Mouse (Mus musculus) C2C12 (cell line): Measurements from ENCODE around the gene Tvp23a. TPM values are rescaled to one million over a fixed set of nuclear protein-coding genes. Genes with fewer than 3 reads are reported as not detected.

Source experiments
- H3K27me3 ChIP-seq: one replicate; pipeline ENCODE4 v1.6.1; 2011; ENCODE audit not compliant: control insufficient read depth, insufficient read depth, insufficient read length
- H3K36me3 ChIP-seq: one replicate; pipeline ENCODE4 v1.6.1; 2011; ENCODE audit not compliant: control insufficient read depth, insufficient read depth
- H3K4me3 ChIP-seq: one replicate; pipeline ENCODE4 v1.5.1; 2011; ENCODE audit warnings: mild to moderate bottlenecking, control low read depth; ENCODE audit not compliant: poor library complexity, insufficient read depth, severe bottlenecking
- H3K79me2 ChIP-seq: one replicate; pipeline ENCODE4 v1.6.1; 2011; ENCODE audit not compliant: control insufficient read depth, insufficient read depth
- H3K79me3 ChIP-seq: one replicate; pipeline ENCODE4 v1.6.1; 2011; ENCODE audit warnings: low read depth, control low read depth
- H3ac ChIP-seq: one replicate; pipeline ENCODE3; 2011; ENCODE audit warnings: low read depth; ENCODE audit not compliant: control insufficient read depth, insufficient read length
- CEBPB ChIP-seq: IDR thresholded peaks from one replicate; pipeline ENCODE4 v1.6.1; 2011; ENCODE audit warnings: low read depth, mild to moderate bottlenecking, control low read depth, moderate library complexity
- CTCF ChIP-seq: IDR thresholded peaks from one replicate; pipeline ENCODE4 v1.5.1; 2011; ENCODE audit not compliant: control insufficient read depth, insufficient read depth, insufficient read length
- FOSL1 ChIP-seq: IDR thresholded peaks from one replicate; pipeline ENCODE4 v1.8.0; 2011; ENCODE audit warnings: mild to moderate bottlenecking, low read length; ENCODE audit not compliant: poor library complexity, insufficient read depth, severe bottlenecking
- MAX ChIP-seq: IDR thresholded peaks from one replicate; pipeline ENCODE4 v1.6.1; 2011; ENCODE audit warnings: mild to moderate bottlenecking, control low read depth
- MYOD1 ChIP-seq: IDR thresholded peaks from one replicate; pipeline ENCODE4 v1.6.1; 2011; ENCODE audit warnings: low read depth; ENCODE audit not compliant: control insufficient read depth, insufficient read length
- MYOG ChIP-seq: IDR thresholded peaks from one replicate; pipeline ENCODE4 v1.6.1; 2011; ENCODE audit not compliant: control insufficient read depth, insufficient read length; ENCODE audit errors: extremely low read depth
- USF1 ChIP-seq: IDR thresholded peaks from one replicate; pipeline ENCODE4 v1.6.1; 2011; ENCODE audit warnings: low read depth, mild to moderate bottlenecking, control low read depth, moderate library complexity
- polyA plus RNA-seq: library from polyadenylated mRNA; unstranded; fragments of >200 nt; fragmentation: generic; extraction: Trizol; gene quantifications from one replicate; pipeline ENCODE4 v1.2.1, GENCODE M21; 2012; ENCODE audit warnings: missing spikeins

The Tvp23a gene
- polyA plus RNA-seq, 1 experiment = 2.9 TPM

GRCm38 (mm10) chr16:10399160-10399559, 48.0 kb downstream of the Tvp23a start:
- Histone ChIP-seq H3K79me3 (no peaks in the 10 kb centered on the region), H3K36me3 (no peaks in the 10 kb centered on the region), H3K27me3 (peaks cover 9% of the 10 kb centered on the region), H3K4me3 (no peak overlapping the region), H3ac (no peak overlapping the region), H3K79me2 (no peaks in the 10 kb centered on the region)
- peak; percentile 77 for TF ChIP-seq CTCF
- TF ChIP-seq MAX = no peak
- no peak for TF ChIP-seq CEBPB

- Histone ChIP-seq H3K36me3 (no peaks in the 10 kb centered on the region), H3ac (no peak overlapping the region), H3K79me2 (no peaks in the 10 kb centered on the region), H3K4me3 (no peak overlapping the region), H3K79me3 (no peaks in the 10 kb centered on the region), H3K27me3 (peaks cover 9% of the 10 kb centered on the region)
- TF ChIP-seq CTCF (no peak), CEBPB (no peak)
These were observed 48.4 kb downstream of the Tvp23a start for GRCm38 (mm10) chr16:10398755-10399154.

- H3K4me3 ChIP-seq = no peak within 1 kb of the TSS
- no peaks in the 10 kb centered on the region for H3K36me3 ChIP-seq
- no peaks in the 10 kb centered on the region for H3K79me3 ChIP-seq
- no peak within 1 kb of the TSS for H3ac ChIP-seq
- no peaks in the 10 kb centered on the region for H3K79me2 ChIP-seq
- TF ChIP-seq CTCF (peak; percentile 6), USF1 (no peak)
- peaks cover 17% of the 10 kb centered on the region for H3K27me3 ChIP-seq
These were observed 52.2 kb downstream of the Tvp23a start, which contains the start of gene Tekt5 for GRCm38 (mm10) chr16:10394699-10395540. Gene Tekt5 (minus strand): TSS chr16:10395490.

GRCm38 (mm10) chr16:10392587-10392986, 54.6 kb downstream of the Tvp23a start:
- H3K79me3 ChIP-seq = no peaks in the 10 kb centered on the region
- H3K36me3 ChIP-seq = no peaks in the 10 kb centered on the region
- H3ac ChIP-seq = no peak overlapping the region
- peaks cover 17% of the 10 kb centered on the region for H3K27me3 ChIP-seq
- H3K4me3 ChIP-seq = no peak overlapping the region
- no peaks in the 10 kb centered on the region for H3K79me2 ChIP-seq
- TF ChIP-seq MYOG (no peak), MYOD1 (no peak), USF1 (no peak), CEBPB (no peak), CTCF (no peak), MAX (no peak), FOSL1 (no peak)

- TF ChIP-seq MAX (no peak), MYOG (no peak), MYOD1 (no peak), FOSL1 (no peak), CEBPB (no peak), CTCF (no peak), USF1 (no peak)
- Histone ChIP-seq H3K79me2 (no peaks in the 10 kb centered on the region), H3K36me3 (no peaks in the 10 kb centered on the region), H3K4me3 (no peak overlapping the region), H3K79me3 (no peaks in the 10 kb centered on the region), H3K27me3 (peaks cover 8% of the 10 kb centered on the region), H3ac (no peak overlapping the region)
These were observed 58.4 kb downstream of the Tvp23a start for GRCm38 (mm10) chr16:10388634-10389365.

- no peak for TF ChIP-seq CEBPB
- TF ChIP-seq MYOD1 = no peak
- TF ChIP-seq MAX = no peak
- no peak for TF ChIP-seq FOSL1
- TF ChIP-seq MYOG = no peak
- no peak for TF ChIP-seq CTCF
- no peak for TF ChIP-seq USF1
- Histone ChIP-seq H3K36me3 (no peaks in the 10 kb centered on the region), H3K79me2 (no peaks in the 10 kb centered on the region), H3ac (no peak overlapping the region), H3K79me3 (no peaks in the 10 kb centered on the region), H3K4me3 (no peak overlapping the region), H3K27me3 (no peaks in the 10 kb centered on the region)
These were observed 61.9 kb downstream of the Tvp23a start for GRCm38 (mm10) chr16:10385261-10385660.
